Mouse (Mus musculus): ENCODE results near the gene Anapc5. TPM values are rescaled to one million over a fixed set of nuclear protein-coding genes. Genes with fewer than 3 reads are reported as not detected.
A peak's percentile ranks its signal among the peaks of the same experiment; 100 is the strongest.

The Anapc5 gene
- 100 to 1,000 TPM; 275 to 276 TPM for total RNA-seq (2021)

DNA sequence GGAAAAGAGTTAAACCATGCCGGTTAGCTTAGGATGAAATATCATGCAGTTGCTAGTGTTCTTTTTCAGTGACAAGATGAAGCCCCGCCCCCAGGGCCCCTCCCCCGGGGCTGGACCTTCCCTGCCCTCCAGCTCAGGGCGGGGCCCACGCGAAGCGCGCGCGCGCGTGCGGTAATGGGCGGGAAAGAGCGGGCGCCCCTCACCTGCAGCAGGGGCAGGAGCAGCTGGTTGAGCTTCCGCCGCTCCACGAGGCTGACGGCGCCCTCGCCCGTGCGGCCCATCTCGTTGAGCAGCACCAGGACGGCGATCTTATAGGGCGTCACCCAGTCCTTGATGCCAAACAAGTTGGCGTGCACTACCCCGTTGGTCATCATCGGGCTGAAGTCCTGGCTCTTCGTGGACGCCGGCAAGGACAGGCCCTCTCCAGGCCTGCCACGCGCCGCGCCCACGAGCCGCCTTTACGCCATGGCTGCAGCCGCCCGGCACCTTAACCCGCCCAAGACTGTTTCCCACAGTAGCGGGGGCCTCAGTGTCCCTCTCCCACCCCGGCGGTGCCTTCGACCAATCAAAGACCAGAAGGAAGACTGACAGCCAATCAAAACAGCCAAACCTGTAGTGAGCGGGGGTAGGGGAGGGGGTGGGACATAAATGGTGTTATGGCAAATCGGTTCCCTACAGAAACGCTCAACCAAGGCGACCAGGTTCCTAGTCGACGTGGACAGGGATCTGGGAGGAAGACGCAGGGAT is at the start of gene Anapc5:
Anapc5 (minus strand) TSS at position 563 of the 747 bp plus-strand sequence.
- peak; percentile 94 for DNase-seq

GRCm38 (mm10) chr5:122863053-122863452 is 41.9 kb upstream of the Anapc5 start:
- no peak for DNase-seq

DNA sequence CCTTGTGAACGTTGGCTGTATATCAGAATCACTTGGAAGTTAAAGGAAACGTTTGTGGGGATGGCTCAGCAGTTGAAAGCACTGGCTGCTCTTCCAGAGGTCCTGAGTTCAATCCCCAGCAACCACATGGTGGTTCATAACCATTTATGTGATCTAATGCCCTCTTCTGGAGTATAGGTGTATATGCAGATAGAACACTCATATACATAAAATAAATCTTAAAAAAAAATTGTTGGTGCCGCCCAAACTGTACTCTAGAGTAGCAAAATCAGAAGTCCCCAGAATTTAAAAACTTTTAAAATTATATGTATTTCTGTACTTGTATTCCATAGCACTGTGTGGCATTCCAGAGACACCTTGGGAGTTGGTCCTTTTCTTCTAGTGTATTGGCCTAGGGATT is 34.7 kb upstream of the Anapc5 start:
- DNase-seq = no peak

DNA sequence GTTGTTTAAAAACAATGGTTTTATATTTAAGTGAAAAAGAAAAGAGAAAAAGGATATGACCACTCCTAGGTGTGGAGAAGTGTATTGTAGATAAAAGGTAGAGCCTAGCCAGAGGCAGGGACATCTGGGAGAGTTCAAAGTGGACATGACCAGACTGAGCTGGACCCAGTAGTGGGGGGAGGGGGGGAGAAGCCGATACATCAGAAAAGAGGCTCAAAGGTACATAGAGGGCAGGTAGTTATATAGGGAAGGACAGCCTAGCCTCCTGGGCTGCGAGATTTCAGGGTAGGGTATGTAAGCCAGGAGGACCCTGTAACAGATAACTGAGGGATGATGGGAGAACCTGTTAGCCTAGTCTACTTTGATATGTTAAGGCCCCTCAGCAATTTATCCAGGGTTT is 31.5 kb upstream of the Anapc5 start:
- no peak for DNase-seq

- peak; percentile 78 for DNase-seq
These were observed 29.3 kb upstream of the Anapc5 start for GRCm38 (mm10) chr5:122850319-122851002.

DNA sequence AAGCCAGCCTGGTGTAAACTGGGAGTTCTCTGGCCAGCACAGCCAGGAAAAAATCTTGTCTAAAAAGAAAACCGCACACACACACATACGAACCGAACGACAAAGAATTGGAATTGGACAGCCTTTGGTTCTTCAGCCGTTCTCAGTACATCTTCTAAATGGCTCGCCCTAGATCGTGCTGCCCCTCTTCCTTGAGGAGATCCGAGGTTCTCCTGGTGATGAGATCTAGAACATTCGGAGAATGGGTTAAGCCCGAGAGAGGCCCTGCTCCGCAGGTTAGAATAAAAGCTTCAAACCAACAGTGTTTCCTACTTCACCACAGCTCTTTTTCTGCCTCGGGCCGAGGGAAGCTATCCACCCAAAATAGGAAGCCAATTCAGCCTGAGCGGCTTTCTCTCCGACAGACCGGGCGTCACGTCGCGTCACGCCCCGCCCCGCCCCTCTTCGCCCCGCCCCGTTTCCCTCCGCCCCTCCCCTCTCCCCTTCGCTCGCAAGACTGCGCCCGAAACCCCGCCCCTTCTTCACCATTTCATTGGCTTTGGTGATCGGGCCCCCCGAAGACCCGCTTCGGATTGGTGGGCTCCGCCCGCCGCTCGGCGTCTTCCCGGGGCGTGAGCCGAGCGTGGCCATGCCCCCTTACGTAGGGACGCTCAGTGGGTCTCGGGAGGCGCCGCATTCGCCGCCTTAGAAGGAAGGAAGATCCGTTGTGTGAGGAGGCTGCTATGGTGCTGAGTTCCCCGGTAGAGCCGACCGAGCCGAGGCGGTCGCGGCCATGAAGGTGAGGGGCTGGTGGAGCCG is 28.6 kb upstream of the Anapc5 start, which contains the start of gene Rnf34:
Rnf34 (plus strand) TSS at position 528 of the 798 bp plus-strand sequence.
- DNase-seq = peak; percentile 97

DNA sequence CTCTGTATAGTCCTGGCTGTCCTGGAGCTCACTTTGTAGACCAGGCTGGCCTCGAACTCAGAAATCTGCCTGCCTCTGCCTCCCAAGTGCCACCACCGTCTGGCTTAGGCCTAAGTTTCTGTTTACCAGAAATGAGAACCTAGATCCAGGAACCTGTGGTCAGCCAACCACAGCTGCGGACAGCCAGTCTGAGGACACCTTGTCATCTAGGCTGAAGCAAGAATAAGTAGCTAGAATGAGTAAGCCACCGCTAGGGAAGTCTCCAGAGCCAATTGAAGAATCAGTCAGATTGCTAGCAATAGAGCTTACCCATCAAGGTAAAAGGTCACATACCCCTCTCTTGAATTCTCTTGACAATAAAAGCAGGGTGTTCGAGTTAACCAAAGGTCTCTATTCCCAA is 22.7 kb upstream of the Anapc5 start:
- DNase-seq = no peak

DNA sequence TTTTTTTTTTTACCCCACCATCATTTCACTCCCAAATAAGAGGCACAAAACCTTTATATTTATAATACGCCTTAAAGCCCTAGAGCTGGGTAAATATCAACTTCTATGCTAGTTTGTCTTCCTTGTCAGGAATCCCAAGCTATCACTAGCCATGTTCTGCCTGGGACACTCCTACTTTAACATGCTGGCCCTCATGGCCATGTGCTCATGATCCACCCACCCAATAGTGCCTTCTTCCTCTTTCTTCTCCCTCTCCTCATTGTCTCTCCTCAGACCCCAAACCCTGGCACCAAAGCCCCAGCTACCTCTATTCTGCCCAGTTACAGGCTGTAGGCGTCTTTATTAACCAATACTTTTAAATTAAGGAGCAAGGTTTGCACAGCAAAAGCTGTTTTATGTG is 20.0 kb upstream of the Anapc5 start:
- no peak for DNase-seq

DNA sequence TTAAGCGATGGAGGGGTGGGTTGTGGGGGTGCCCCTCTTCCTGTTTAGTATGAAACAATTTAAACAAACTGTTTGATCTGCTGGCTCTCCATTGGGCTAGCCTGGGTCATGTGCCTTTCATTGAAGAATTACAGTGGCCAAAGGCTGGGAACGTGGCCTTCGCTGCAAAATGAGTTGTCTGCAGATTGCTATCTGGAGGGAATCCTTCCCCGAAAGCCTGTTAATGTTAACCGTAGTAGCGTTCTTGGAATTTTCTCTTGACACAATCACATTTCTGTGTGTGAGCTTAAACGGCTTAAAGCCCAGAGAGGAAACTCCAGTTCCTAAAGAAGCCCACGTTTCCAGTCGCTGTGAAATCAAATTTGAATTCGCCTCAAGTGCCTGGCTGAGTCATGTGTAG is 11.9 kb upstream of the Anapc5 start:
- no peak for DNase-seq

- no peak for DNase-seq
These were observed 11.4 kb upstream of the Anapc5 start for GRCm38 (mm10) chr5:122832536-122832935.

DNA sequence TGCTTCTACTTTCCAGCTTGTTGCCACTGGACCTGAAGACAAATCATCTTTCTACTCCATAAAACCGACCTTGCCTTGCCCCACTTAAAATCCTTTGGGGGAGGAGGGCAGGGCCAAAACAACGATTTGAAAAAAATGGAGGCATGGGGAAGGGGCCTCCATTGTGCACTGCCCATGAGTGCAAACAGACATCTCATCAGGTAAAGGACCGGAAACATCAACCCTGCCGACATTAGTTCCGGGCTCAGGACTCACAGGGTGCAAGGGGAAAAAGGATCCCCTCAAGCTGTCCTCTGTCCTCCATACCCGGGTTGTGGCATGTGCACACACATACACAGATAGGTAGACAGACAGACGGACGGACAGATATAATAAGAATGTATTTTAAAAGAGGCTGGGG is 4.0 kb upstream of the Anapc5 start:
- no peak for DNase-seq

DNA sequence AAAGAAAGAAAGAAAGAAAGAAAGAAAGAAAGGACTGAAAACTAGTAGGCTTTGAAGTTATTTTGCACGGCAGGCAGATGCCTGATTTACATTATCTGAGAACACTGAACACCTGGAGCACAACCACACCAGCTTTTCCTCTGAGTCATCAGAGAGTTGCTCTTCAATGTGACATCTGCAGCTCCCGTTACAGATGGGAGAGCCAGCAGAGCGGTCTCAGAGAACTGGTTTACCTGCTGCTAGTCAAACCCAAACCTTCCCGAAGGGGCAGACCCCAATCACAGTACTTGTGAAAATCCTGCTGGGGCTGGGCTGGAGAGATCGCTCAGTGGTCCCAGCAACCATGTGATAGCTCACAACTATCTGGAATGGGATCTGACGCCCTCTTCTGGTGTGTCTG is 3.3 kb upstream of the Anapc5 start:
- no peak for DNase-seq

DNA sequence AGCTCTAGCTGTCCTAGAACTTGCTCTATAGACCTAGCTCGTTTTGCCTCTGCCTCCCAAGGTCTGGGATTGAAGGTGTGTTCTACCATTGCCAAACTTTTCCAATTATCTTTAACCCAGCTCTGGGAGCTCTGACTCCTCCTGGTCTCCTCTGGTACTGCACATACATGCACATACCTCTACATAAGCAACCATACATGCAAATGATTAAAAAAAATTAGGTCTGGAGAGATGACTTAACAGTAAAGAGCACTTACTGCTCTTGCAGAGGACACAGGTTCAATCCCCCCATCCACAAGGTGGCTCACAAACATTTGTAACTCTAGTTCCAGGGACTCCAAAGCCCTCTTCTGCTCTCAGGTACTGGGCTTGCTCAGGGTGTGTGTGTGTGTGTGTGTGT is 2.8 kb upstream of the Anapc5 start:
- no peak for DNase-seq

DNA sequence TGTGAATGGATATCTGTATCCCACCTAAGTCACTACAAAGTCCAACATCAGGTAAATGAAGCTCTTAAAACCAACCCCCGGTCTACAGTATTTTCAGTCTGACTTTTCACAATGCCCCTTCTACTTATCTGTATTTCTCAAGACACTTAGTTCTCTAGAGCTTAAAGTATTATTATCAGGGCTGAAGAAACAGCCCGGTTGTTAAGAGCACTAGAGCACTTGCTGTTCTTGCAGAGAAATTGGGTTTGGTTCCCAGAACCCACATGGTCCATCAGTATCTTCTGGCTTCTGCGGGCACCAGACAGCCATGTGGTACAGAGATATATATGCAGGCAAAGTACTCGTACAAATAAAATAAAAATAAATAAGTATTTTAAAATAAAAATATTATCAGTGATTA is 1.3 kb upstream of the Anapc5 start:
- no peak for DNase-seq

- DNase-seq = no peak
These were observed 366 bp upstream of the Anapc5 start for GRCm38 (mm10) chr5:122821524-122821885.

DNA sequence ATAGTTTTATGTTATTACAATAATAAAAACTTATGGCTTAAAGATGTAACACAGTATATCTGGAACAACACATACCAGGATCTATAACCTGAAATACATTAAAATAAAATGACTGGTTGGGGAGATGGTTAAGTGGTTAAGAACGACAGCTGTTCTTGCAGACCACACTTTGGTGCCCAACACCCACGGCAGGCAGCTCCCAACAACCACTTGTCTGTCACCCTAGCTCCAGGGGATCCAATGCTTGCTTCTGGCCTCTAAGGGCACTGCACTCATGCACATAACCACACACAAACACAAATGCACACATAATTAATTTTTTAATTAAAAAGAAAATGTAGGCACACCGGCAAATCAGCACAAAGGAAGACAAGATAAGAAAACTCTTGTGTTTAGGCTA is 8.4 kb downstream of the Anapc5 start:
- no peak for DNase-seq

DNA sequence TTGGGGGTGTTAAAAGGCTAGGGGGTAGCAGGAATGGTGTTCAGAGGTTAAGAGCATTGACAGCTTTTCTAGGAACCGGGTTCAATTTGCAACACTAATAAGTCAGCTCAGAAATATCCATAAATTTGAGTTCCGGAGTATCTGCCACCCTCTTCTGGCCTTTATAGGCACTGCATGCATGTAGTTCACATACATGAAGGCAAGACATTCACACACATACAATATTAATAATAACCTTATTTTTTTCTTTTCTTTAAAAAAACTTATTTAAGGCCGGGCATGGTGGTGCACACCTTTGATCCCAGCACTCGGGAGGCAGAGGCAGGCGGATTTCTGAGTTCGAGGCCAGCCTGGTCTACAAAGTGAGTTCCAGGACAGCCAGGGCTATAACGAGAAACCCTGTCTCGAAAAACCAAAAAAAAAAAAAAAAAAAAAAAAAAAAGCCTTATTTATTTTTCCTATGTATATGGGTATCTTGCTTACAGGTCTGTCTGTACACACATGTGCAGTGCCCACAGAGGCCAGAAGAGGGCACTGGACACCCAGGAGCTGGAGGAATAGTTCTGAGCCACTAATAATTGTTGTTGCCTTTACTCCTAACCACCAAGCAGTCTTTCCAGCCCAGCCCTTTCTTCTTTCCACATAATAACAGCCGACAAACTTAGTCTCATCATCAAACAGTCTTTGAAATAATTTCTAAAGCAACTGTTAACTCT is 9.6 kb downstream of the Anapc5 start:
- peak; percentile 74 for DNase-seq

DNA sequence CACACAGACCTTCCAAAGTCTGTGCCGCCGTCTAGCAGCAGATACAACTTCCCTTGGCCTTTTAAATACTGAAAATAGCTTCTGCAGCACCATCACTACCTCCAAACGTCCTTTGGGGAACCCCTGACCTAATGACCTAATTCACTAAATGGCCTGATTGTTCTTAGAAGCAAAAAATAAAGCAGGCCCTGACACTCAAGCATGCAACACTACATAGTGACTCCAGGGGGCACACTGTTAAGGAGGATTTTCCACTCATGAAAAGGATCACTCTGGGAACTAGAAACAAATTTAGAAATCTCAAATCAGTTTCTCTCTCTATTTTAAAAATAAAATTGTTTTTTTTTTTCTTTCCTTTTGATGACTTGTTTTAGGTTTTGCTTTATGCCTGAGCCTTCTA is 15.6 kb downstream of the Anapc5 start:
- no peak for DNase-seq

DNA sequence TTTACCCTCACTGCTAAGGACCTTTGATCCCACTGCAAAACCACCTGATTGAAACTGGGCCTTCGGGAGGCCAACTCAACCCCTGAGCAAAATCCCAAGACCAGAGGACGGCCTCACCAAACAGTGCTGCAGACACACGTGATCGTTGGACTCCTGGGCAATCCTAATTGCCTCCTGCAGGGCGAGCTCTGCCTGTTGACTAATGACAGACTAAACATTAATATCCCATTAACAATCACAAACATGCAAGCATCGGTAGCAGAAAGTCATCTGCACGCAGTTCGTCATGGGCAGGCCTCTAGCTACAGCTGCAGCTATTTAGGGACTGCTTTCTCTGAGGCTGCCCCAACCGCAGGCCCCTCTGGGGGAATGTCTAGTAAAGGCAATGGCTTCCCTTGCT is 18.4 kb downstream of the Anapc5 start:
- no peak for DNase-seq

DNA sequence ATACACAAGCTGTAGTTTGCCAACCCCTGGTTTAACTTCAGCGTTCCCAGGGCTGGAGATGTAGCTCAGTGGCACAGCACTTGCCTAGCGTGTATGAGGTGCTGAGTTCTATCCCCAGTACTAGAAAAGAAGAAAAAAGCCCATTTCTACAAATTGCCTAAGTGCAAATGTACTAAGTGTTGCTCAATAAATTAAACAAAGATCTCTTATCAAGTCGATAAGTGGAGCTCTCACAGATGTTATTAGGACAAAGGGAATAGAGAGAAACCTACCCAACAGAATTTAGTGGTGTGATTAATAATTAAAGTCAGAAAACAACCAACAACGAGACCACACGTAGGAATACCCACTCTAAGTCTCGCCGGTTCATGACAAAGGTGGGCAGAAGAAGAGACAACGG is 19.5 kb downstream of the Anapc5 start:
- no peak for DNase-seq

GRCm38 (mm10) chr5:122800345-122801010 is 20.7 kb downstream of the Anapc5 start:
- DNase-seq = peak; percentile 40
